Mouse (Mus musculus) WW6 (cell line): ENCODE results near the gene Maml2.

Experiments
- DNase-seq: peaks from one replicate; pipeline ENCODE4 v3.0.0-alpha.2; 2013; ENCODE audit warnings: low read depth, low spot score

Gene Maml2

GRCm38 (mm10) chr9:13492807-13493206 is 195.1 kb downstream of the Maml2 start:
- DNase-seq, result no peak

- no peak for DNase-seq
Measured at GRCm38 (mm10) chr9:13493746-13494145, 196.0 kb downstream of the Maml2 start.

- no peak for DNase-seq
Measured at GRCm38 (mm10) chr9:13495530-13495929, 197.8 kb downstream of the Maml2 start.

GRCm38 (mm10) chr9:13497016-13497415 is 199.3 kb downstream of the Maml2 start:
- DNase-seq, result no peak

GRCm38 (mm10) chr9:13497690-13498333 is 200.1 kb downstream of the Maml2 start:
- no peak for DNase-seq

- DNase-seq, result no peak
Measured at GRCm38 (mm10) chr9:13500045-13500444, 202.3 kb downstream of the Maml2 start.

- DNase-seq, result no peak
Measured at GRCm38 (mm10) chr9:13505024-13505423, 207.3 kb downstream of the Maml2 start.

GRCm38 (mm10) chr9:13506956-13507821 is 209.4 kb downstream of the Maml2 start:
- no peak for DNase-seq

- DNase-seq, result no peak
Measured at GRCm38 (mm10) chr9:13507822-13508188, 210.0 kb downstream of the Maml2 start.

- no peak for DNase-seq
Measured at GRCm38 (mm10) chr9:13509751-13510150, 212.0 kb downstream of the Maml2 start.

- DNase-seq, result no peak
Measured at GRCm38 (mm10) chr9:13510621-13511369, 213.0 kb downstream of the Maml2 start.

GRCm38 (mm10) chr9:13513135-13513534 is 215.4 kb downstream of the Maml2 start:
- DNase-seq, result no peak

- DNase-seq, result no peak
Measured at GRCm38 (mm10) chr9:13514435-13514834, 216.7 kb downstream of the Maml2 start.

- DNase-seq, result no peak
Measured at GRCm38 (mm10) chr9:13515976-13516375, 218.2 kb downstream of the Maml2 start.

- no peak for DNase-seq
Measured at GRCm38 (mm10) chr9:13518031-13518430, 220.3 kb downstream of the Maml2 start.

GRCm38 (mm10) chr9:13518441-13518971 is 220.7 kb downstream of the Maml2 start:
- DNase-seq, result no peak

GRCm38 (mm10) chr9:13522061-13522820 is 224.5 kb downstream of the Maml2 start:
- DNase-seq, result no peak

GRCm38 (mm10) chr9:13523046-13523445 is 225.3 kb downstream of the Maml2 start:
- DNase-seq, result no peak

GRCm38 (mm10) chr9:13525075-13525474 is 227.3 kb downstream of the Maml2 start:
- DNase-seq, result no peak

- no peak for DNase-seq
Measured at GRCm38 (mm10) chr9:13525561-13526255, 228.0 kb downstream of the Maml2 start.

- DNase-seq, result no peak
Measured at GRCm38 (mm10) chr9:13530575-13530974, 232.8 kb downstream of the Maml2 start.
